Comparison of ENCODE assay signal across 8 mouse cellular contexts in genomic region chr1:75504256-75505045, GRCm38 (mm10). TPM values are rescaled to one million over a fixed set of nuclear protein-coding genes. Genes with fewer than 3 reads are reported as not detected.
A peak's percentile ranks its signal among the peaks of the same experiment; 100 is the strongest.
DNase-seq lines count a peak whose midpoint lies in the region; ATAC-seq and TF ChIP-seq lines count a peak whose summit lies in the region.

No protein-coding gene starts in this region.

- no peaks in the 10 kb centered on the region for H3K9me3 ChIP-seq in lung, embryonic 16.5 days (ENCODE audit: control insufficient read depth, low read length)
- no peaks in the 10 kb centered on the region for H3K9me3 ChIP-seq in limb, embryonic 13.5 days
- H3K9me3 ChIP-seq in stomach, postnatal 0 days (ENCODE audit: control insufficient read depth, low read length): no peaks in the 10 kb centered on the region

- peak overlapping the region; percentile 99 for H3K9ac ChIP-seq in lung, embryonic 16.5 days (ENCODE audit: low read length)
- peak overlapping the region; percentile 99 for H3K9ac ChIP-seq in limb, embryonic 13.5 days
- peak overlapping the region; percentile 93; the same call in 1 of the 2 replicates for H3K9ac ChIP-seq in stomach, postnatal 0 days (ENCODE audit: low read length)

- ATAC-seq in lung, embryonic 16.5 days (ENCODE audit: low read depth): no peak
- ATAC-seq in limb, embryonic 13.5 days (ENCODE audit: low FRiP score, low read depth): no peak
- no peak for ATAC-seq in stomach, postnatal 0 days (ENCODE audit: low FRiP score, low TSS enrichment)

- H3K27me3 ChIP-seq in lung, embryonic 16.5 days (ENCODE audit: control insufficient read depth, insufficient read depth, low read depth, low read length): no peaks in the 10 kb centered on the region
- 0 out of 2 replicates have a peak, but pooled peaks cover 1% of the 10 kb centered on the region for H3K27me3 ChIP-seq in limb, embryonic 13.5 days
- H3K27me3 ChIP-seq in stomach, postnatal 0 days (ENCODE audit: control insufficient read depth, insufficient read depth, low read length): no peaks in the 10 kb centered on the region
- H3K27me3 ChIP-seq in thymus, adult 2 months (ENCODE audit: control insufficient read depth, insufficient read depth, low read length): peaks cover 18% of the 10 kb centered on the region; the same call in 1 of the 2 replicates

- TF ChIP-seq EP300 in stomach, postnatal 0 days (optimal IDR thresholded peaks at IDR 0.05): no peak

- H3K27ac ChIP-seq in lung, embryonic 16.5 days (ENCODE audit: low read length): no peak overlapping the region
- H3K27ac ChIP-seq in limb, embryonic 13.5 days: peak overlapping the region; percentile 99; the same call in 1 of the 2 replicates
- no peak overlapping the region for H3K27ac ChIP-seq in stomach, postnatal 0 days (replicated peaks)
- H3K27ac ChIP-seq in thymus, adult 2 months (ENCODE audit: control insufficient read depth, insufficient read depth, low read length): no peak overlapping the region

- TF ChIP-seq CTCF in stomach, postnatal 0 days (IDR thresholded peaks at IDR 0.05; ENCODE audit: low read depth): no peak
- no peak for TF ChIP-seq CTCF in thymus, adult 2 months (IDR thresholded peaks at IDR 0.05; ENCODE audit: borderline replicate concordance, control insufficient read depth, extremely low read depth, insufficient read depth, low read length, poor library complexity)

- peak; percentile 27 to 31 for DNase-seq in adrenal gland, postnatal 36 days
- no peak for DNase-seq in adrenal gland, postnatal 25 days
- no peak for DNase-seq in lung, postnatal 25 days (ENCODE audit: low spot score)
- DNase-seq in stomach, postnatal 0 days (ENCODE audit: low spot score): no peak
- DNase-seq in thymus, adult 2 months: no peak
- DNase-seq in T-cell, adult 2 months (ENCODE audit: low spot score): no peak

- WGBS in lung, embryonic 16.5 days: 46% methylated on average over 9 of the region's 9 CpGs
- 47% methylated on average over 9 of the region's 9 CpGs for WGBS in limb, embryonic 13.5 days
- WGBS in stomach, postnatal 0 days: 44% methylated on average over 9 of the region's 9 CpGs
- WGBS in thymus, adult 2 months: 81% methylated on average over 9 of the region's 9 CpGs

- peaks cover 13% of the 10 kb centered on the region for H3K4me1 ChIP-seq in lung, embryonic 16.5 days (replicated peaks; ENCODE audit: control insufficient read depth, insufficient read depth, low read length)
- peaks cover 39% of the 10 kb centered on the region for H3K4me1 ChIP-seq in limb, embryonic 13.5 days
- no peaks in the 10 kb centered on the region for H3K4me1 ChIP-seq in stomach, postnatal 0 days (replicated peaks; ENCODE audit: control insufficient read depth, insufficient read depth)
- H3K4me1 ChIP-seq in thymus, adult 2 months (replicated peaks; ENCODE audit: control insufficient read depth, insufficient read depth, low read length): peaks cover 10% of the 10 kb centered on the region

- TF ChIP-seq POLR2A in thymus, adult 2 months (IDR thresholded peaks at IDR 0.05; ENCODE audit: control insufficient read depth, extremely low read depth, insufficient read depth, low read length, poor library complexity): no peak

- peaks cover 25% of the 10 kb centered on the region for H3K36me3 ChIP-seq in lung, embryonic 16.5 days (ENCODE audit: control insufficient read depth, insufficient read depth, low read length)
- peaks cover 48% of the 10 kb centered on the region for H3K36me3 ChIP-seq in limb, embryonic 13.5 days
- peaks cover 15% of the 10 kb centered on the region for H3K36me3 ChIP-seq in stomach, postnatal 0 days (ENCODE audit: control insufficient read depth, insufficient read depth, low read length)
- no peaks in the 10 kb centered on the region for H3K36me3 ChIP-seq in thymus, adult 2 months (ENCODE audit: control insufficient read depth, insufficient read depth, low read length)

- H3K4me2 ChIP-seq in lung, embryonic 16.5 days (ENCODE audit: low read depth, low read length): peak overlapping the region; percentile 96
- H3K4me2 ChIP-seq in limb, embryonic 13.5 days (replicated peaks): peak overlapping the region; percentile 83
- peak overlapping the region; percentile 91 for H3K4me2 ChIP-seq in stomach, postnatal 0 days (replicated peaks; ENCODE audit: low read depth)

- peak overlapping the region; percentile 69 for H3K4me3 ChIP-seq in lung, embryonic 16.5 days (ENCODE audit: low read length)
- peak overlapping the region; percentile 94 for H3K4me3 ChIP-seq in limb, embryonic 13.5 days
- H3K4me3 ChIP-seq in stomach, postnatal 0 days (ENCODE audit: low read depth, low read length): peak overlapping the region; percentile 85
- no peak overlapping the region for H3K4me3 ChIP-seq in thymus, adult 2 months (ENCODE audit: control insufficient read depth, insufficient read depth, low read length)

RNA-seq across cellular contexts. Expression of gene Obsl1, which starts 1.8 kb away (rescaled TPM):
- 10 to 100 TPM; 59.8 to 67.4 TPM for total RNA-seq in adrenal gland, postnatal 36 days (2021)
- total RNA-seq in adrenal gland, postnatal 25 days (2021): 83.1 and 107 TPM in 2 replicates
- polyA plus RNA-seq in lung, embryonic 16.5 days (2015; fragmentation: Nextera tagmentation; extraction: Ambion mirVana): 46.3 and 48.0 TPM in 2 replicates
- 85.1 and 86.4 TPM in 2 replicates for polyA plus RNA-seq in limb, embryonic 13.5 days (2015; fragmentation: Nextera tagmentation; extraction: Ambion mirVana)
- polyA plus RNA-seq in stomach, postnatal 0 days (2015; fragmentation: Nextera tagmentation; extraction: Ambion mirVana): 17.9 and 21.2 TPM in 2 replicates
- 17.9 and 23.1 TPM in 2 replicates for polyA plus RNA-seq in thymus, adult 2 months (2012; rRNA removed)

RNA-seq across cellular contexts. Expression of gene Inha, which starts 2.4 kb away (rescaled TPM):
- total RNA-seq in adrenal gland, postnatal 36 days (2021): 10 to 100 TPM; 21.8 to 34.7 TPM
- 42.4 and 44.1 TPM in 2 replicates for total RNA-seq in adrenal gland, postnatal 25 days (2021)
- 3.8 and 4.1 TPM in 2 replicates for polyA plus RNA-seq in lung, embryonic 16.5 days (2015; fragmentation: Nextera tagmentation; extraction: Ambion mirVana)
- 14.2 and 14.3 TPM in 2 replicates for polyA plus RNA-seq in limb, embryonic 13.5 days (2015; fragmentation: Nextera tagmentation; extraction: Ambion mirVana)
- 4.7 and 6.1 TPM in 2 replicates for polyA plus RNA-seq in stomach, postnatal 0 days (2015; fragmentation: Nextera tagmentation; extraction: Ambion mirVana)
- 9.6 and 19.9 TPM in 2 replicates for polyA plus RNA-seq in thymus, adult 2 months (2012; rRNA removed)

RNA-seq across cellular contexts. Expression of gene Stk11ip, which starts 16.9 kb away (rescaled TPM):
- 10 to 100 TPM; 16.6 to 20.6 TPM for total RNA-seq in adrenal gland, postnatal 36 days (2021)
- total RNA-seq in adrenal gland, postnatal 25 days (2021): 19.2 and 35.4 TPM in 2 replicates
- 19.5 and 20.0 TPM in 2 replicates for polyA plus RNA-seq in lung, embryonic 16.5 days (2015; fragmentation: Nextera tagmentation; extraction: Ambion mirVana)
- 23.4 and 25.5 TPM in 2 replicates for polyA plus RNA-seq in limb, embryonic 13.5 days (2015; fragmentation: Nextera tagmentation; extraction: Ambion mirVana)
- polyA plus RNA-seq in stomach, postnatal 0 days (2015; fragmentation: Nextera tagmentation; extraction: Ambion mirVana): 6.7 and 6.8 TPM in 2 replicates
- 73.2 and 93.0 TPM in 2 replicates for polyA plus RNA-seq in thymus, adult 2 months (2012; rRNA removed)

RNA-seq across cellular contexts. Expression of gene Tmem198, which starts 25.1 kb away (rescaled TPM):
- total RNA-seq in adrenal gland, postnatal 36 days (2021): 1 to 10 TPM; 2.6 to 4.1 TPM
- 2.8 and 4.1 TPM in 2 replicates for total RNA-seq in adrenal gland, postnatal 25 days (2021)
- 0.65 and 1.3 TPM in 2 replicates for polyA plus RNA-seq in lung, embryonic 16.5 days (2015; fragmentation: Nextera tagmentation; extraction: Ambion mirVana)
- polyA plus RNA-seq in limb, embryonic 13.5 days (2015; fragmentation: Nextera tagmentation; extraction: Ambion mirVana): 0.83 and 0.97 TPM in 2 replicates
- 1.4 and 1.7 TPM in 2 replicates for polyA plus RNA-seq in stomach, postnatal 0 days (2015; fragmentation: Nextera tagmentation; extraction: Ambion mirVana)
- polyA plus RNA-seq in thymus, adult 2 months (2012; rRNA removed): 3.0 and 3.5 TPM in 2 replicates

RNA-seq across cellular contexts. Expression of gene Chpf, which starts 25.3 kb away (rescaled TPM):
- total RNA-seq in adrenal gland, postnatal 36 days (2021): 10 to 100 TPM; 55.3 to 63.1 TPM
- 46.9 and 50.1 TPM in 2 replicates for total RNA-seq in adrenal gland, postnatal 25 days (2021)
- polyA plus RNA-seq in lung, embryonic 16.5 days (2015; fragmentation: Nextera tagmentation; extraction: Ambion mirVana): 22.9 and 25.2 TPM in 2 replicates
- polyA plus RNA-seq in limb, embryonic 13.5 days (2015; fragmentation: Nextera tagmentation; extraction: Ambion mirVana): 37.5 and 37.7 TPM in 2 replicates
- 24.6 and 25.2 TPM in 2 replicates for polyA plus RNA-seq in stomach, postnatal 0 days (2015; fragmentation: Nextera tagmentation; extraction: Ambion mirVana)
- polyA plus RNA-seq in thymus, adult 2 months (2012; rRNA removed): 38.7 and 43.7 TPM in 2 replicates

Comparison
In these comparisons a context has a peak if more than half of its experiments do, and no peak if none do; other contexts are left out.
1. DNase-seq: peak in adrenal gland, postnatal 36 days (2 of 2); none in adrenal gland, postnatal 25 days (single experiment), lung, postnatal 25 days (single experiment), stomach, postnatal 0 days (single experiment), thymus, adult 2 months (single experiment) and T-cell, adult 2 months (single experiment).
2. Peak in every context shown above with its lines, with median percentiles within 50 percentile points of each other: H3K4me2 ChIP-seq and H3K9ac ChIP-seq.